Mouse (Mus musculus) ES-E14 (cell line): ENCODE data around the gene Pla2g12a.

Experiments used
- HCFC1 ChIP-seq: IDR thresholded peaks from 2 replicates; pipeline ENCODE4 v1.6.1; 2012; ENCODE audit warnings: low read length, inconsistent platforms, borderline replicate concordance; ENCODE audit not compliant: insufficient read depth
- ZC3H11A ChIP-seq: IDR thresholded peaks from 2 replicates; pipeline ENCODE4 v1.6.1; 2012; ENCODE audit warnings: low read depth, mild to moderate bottlenecking, inconsistent platforms, low read length, borderline replicate concordance
- ZNF384 ChIP-seq: IDR thresholded peaks from 2 replicates; pipeline ENCODE4 v1.6.1; 2012; ENCODE audit warnings: low read depth, low read length, inconsistent platforms

DNA sequence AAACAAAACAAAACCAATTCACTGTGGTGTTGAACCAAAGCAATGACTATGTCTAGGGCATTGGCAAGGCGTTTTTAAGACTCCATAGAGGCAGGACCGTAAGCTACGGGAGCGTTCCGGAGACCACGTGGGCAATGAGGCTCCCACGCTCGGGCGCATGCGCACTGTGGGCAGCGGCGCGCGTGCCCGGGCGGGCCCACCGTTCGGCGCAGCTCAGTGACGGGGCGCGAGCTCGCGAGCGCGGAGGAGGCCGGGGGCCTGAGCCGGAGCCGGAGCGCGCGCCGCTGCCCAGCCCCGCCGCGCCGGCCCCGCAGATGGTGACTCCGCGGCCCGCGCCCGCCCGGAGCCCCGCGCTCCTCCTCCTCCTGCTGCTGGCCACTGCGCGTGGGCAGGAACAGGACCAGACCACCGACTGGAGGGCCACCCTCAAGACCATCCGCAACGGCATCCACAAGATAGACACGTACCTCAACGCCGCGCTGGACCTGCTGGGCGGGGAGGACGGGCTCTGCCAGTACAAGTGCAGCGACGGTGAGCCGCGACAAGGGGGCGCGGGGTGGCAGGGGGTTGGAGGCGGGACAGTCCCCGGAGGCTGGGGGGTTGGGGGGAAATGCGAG, at the start of gene Pla2g12a:
- peak; percentile 59; the same call in 1 of the 2 replicates for TF ChIP-seq HCFC1
- no peak for TF ChIP-seq ZNF384
- 0 out of 2 replicates have a peak, but pooled peaks have one; percentile 29 for TF ChIP-seq ZC3H11A
